ENCODE assay signal across 9 mouse cellular contexts in the genomic region with DNA sequence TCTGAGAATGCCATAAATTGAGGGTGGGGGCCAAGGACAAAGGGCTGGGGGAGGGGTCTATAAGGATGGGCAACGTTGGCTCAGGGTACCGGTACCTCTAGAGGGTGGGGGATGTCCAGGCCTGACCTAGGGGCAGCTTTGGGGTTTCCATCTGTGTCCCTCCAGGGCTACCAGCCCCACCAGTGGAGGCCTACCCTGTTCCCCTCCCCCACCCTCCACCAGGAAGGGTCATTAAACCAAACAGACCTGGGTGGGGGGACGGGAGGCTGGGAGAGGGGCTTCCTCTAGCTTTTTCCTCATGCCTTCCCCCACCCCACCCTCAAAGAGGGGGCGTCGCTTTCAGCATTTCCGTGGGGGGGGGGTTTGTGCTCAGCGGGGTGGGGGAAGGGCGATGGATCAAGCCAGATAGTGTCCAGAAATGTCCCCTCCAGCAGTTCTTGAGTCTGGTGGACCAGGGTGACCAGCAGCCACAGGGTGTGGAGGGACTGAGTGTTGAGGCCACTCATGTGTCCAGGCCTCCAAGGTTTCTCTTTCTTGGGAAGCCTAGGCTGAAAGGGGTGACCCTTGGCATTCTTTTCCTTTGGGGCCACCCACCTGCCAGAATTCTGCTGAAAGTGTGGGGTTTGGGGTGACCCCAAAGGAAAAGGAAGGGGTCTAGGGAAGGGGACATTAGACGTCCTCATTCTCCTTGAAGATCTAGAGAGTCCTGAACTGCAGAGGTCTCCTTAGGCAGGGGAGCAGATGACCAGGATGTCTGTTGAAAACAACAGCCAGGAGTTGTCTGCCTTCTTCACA. TPM values are rescaled to one million over a fixed set of nuclear protein-coding genes. Genes with fewer than 3 reads are reported as not detected.
DNase-seq lines count a peak whose midpoint lies in the region; ATAC-seq and TF ChIP-seq lines count a peak whose summit lies in the region.
"Had no signal": no experiment of that assay in that cellular context is flagged by ENCODE, and none has a peak within 500 bp of the region (broad histone marks: within the 10 kb centered on the region; RNA-seq: fewer than 3 reads in every experiment).

No protein-coding gene starts in this region.

- H3K9me3 ChIP-seq in forebrain, embryonic 11.5 days (ENCODE audit: control insufficient read depth, low read length): no peaks in the 10 kb centered on the region
- H3K9me3 ChIP-seq in intestine, postnatal 0 days (ENCODE audit: control insufficient read depth): no peaks in the 10 kb centered on the region
- no peaks in the 10 kb centered on the region for H3K9me3 ChIP-seq in neural tube, embryonic 13.5 days

- H3K4me3 ChIP-seq in kidney, adult 2 months (ENCODE audit: insufficient read depth, low read depth, low read length): no peak overlapping the region; the same call in 1 of the 2 replicates
- H3K4me3 ChIP-seq in forebrain, embryonic 11.5 days (ENCODE audit: low read depth, low read length): peak overlapping the region; percentile 86
- peak overlapping the region; percentile 98 for H3K4me3 ChIP-seq in intestine, postnatal 0 days (ENCODE audit: low read depth, low read length)
- H3K4me3 ChIP-seq in neural tube, embryonic 13.5 days: peak overlapping the region; percentile 96

- peak overlapping the region; percentile 49 for H3K9ac ChIP-seq in forebrain, embryonic 11.5 days (ENCODE audit: low read length)
- H3K9ac ChIP-seq in intestine, postnatal 0 days (ENCODE audit: low read depth, low read length): peak overlapping the region; percentile 45
- H3K9ac ChIP-seq in neural tube, embryonic 13.5 days: peak overlapping the region; percentile 94

- peak; percentile 59 for DNase-seq in kidney, postnatal 10 days
- DNase-seq in kidney, adult 2 months: no peak
- DNase-seq in forebrain, embryonic 11.5 days (ENCODE audit: low spot score): no peak
- no peak for DNase-seq in right cerebral cortex, postnatal 25 days
- DNase-seq in T-cell, adult 2 months (ENCODE audit: low spot score): no peak
- no peak for DNase-seq in layer of hippocampus, adult 8-10 months (ENCODE audit: low spot score in 2 of 2)

- 0 out of 2 replicates have a peak, but pooled peaks have one; percentile 10 for ATAC-seq in forebrain, embryonic 11.5 days (replicated peaks; ENCODE audit: low FRiP score)
- ATAC-seq in intestine, postnatal 0 days: no peak
- ATAC-seq in neural tube, embryonic 13.5 days (ENCODE audit: low read depth): no peak

- no peak for TF ChIP-seq POLR2A in kidney, adult 2 months (IDR thresholded peaks at IDR 0.05; ENCODE audit: low read depth, low read length)

- no peak overlapping the region for H3K27ac ChIP-seq in kidney, adult 2 months (ENCODE audit: insufficient read depth, low read depth, low read length)
- peak overlapping the region; percentile 59; the same call in 1 of the 2 replicates for H3K27ac ChIP-seq in forebrain, embryonic 11.5 days (ENCODE audit: low read depth, low read length)
- peak overlapping the region; percentile 92 for H3K27ac ChIP-seq in intestine, postnatal 0 days (ENCODE audit: low read depth, low read length)
- peak overlapping the region; percentile 96 for H3K27ac ChIP-seq in neural tube, embryonic 13.5 days (replicated peaks)

- H3K4me1 ChIP-seq in kidney, adult 2 months (ENCODE audit: control insufficient read depth, insufficient read depth, low read length): peaks cover 11% of the 10 kb centered on the region
- H3K4me1 ChIP-seq in forebrain, embryonic 11.5 days (replicated peaks; ENCODE audit: control insufficient read depth, insufficient read depth, low read length): peaks cover 9% of the 10 kb centered on the region
- peaks cover 18% of the 10 kb centered on the region for H3K4me1 ChIP-seq in intestine, postnatal 0 days (replicated peaks; ENCODE audit: control insufficient read depth, insufficient read depth, low read length)
- peaks cover 66% of the 10 kb centered on the region for H3K4me1 ChIP-seq in neural tube, embryonic 13.5 days (replicated peaks)

- TF ChIP-seq CTCF in kidney, adult 2 months (conservative IDR thresholded peaks at IDR 0.05; ENCODE audit: insufficient read depth, insufficient read length, low read depth, low read length): no peak
- no peak for TF ChIP-seq CTCF in intestine, postnatal 0 days (IDR thresholded peaks at IDR 0.05; ENCODE audit: low read depth)

- 47% methylated on average over 9 of the region's 9 CpGs for WGBS in kidney, adult 2 months
- 19% methylated on average over 9 of the region's 9 CpGs for WGBS in forebrain, embryonic 11.5 days
- WGBS in intestine, postnatal 0 days: 22% methylated on average over 9 of the region's 9 CpGs
- 12% methylated on average over 9 of the region's 9 CpGs for WGBS in neural tube, embryonic 13.5 days

- H3K36me3 ChIP-seq in kidney, adult 2 months (ENCODE audit: control insufficient read depth, insufficient read depth, low read length): no peaks in the 10 kb centered on the region
- H3K36me3 ChIP-seq in forebrain, embryonic 11.5 days (ENCODE audit: control insufficient read depth, insufficient read depth, low read length): no peaks in the 10 kb centered on the region
- peaks cover 22% of the 10 kb centered on the region for H3K36me3 ChIP-seq in intestine, postnatal 0 days (ENCODE audit: control insufficient read depth, insufficient read depth)
- H3K36me3 ChIP-seq in neural tube, embryonic 13.5 days: peaks cover 34% of the 10 kb centered on the region

- H3K27me3 ChIP-seq in kidney, adult 2 months (replicated peaks; ENCODE audit: control insufficient read depth, insufficient read depth, low read length): no peaks in the 10 kb centered on the region
- no peaks in the 10 kb centered on the region; the same call in 1 of the 2 replicates for H3K27me3 ChIP-seq in forebrain, embryonic 11.5 days (ENCODE audit: control insufficient read depth, insufficient read depth, low read length)
- no peaks in the 10 kb centered on the region for H3K27me3 ChIP-seq in intestine, postnatal 0 days (replicated peaks; ENCODE audit: control insufficient read depth, insufficient read depth, low read length)
- peaks cover 3% of the 10 kb centered on the region; the same call in 1 of the 2 replicates for H3K27me3 ChIP-seq in neural tube, embryonic 13.5 days

- H3K4me2 ChIP-seq in forebrain, embryonic 11.5 days (ENCODE audit: low read depth, low read length, severe bottlenecking): peak overlapping the region; percentile 83
- H3K4me2 ChIP-seq in intestine, postnatal 0 days (replicated peaks; ENCODE audit: low read depth): peak overlapping the region; percentile 90
- peak overlapping the region; percentile 76 for H3K4me2 ChIP-seq in neural tube, embryonic 13.5 days

RNA-seq across cellular contexts. Expression of a gene that starts 2.3 kb away (rescaled TPM):
- 6.7 and 8.1 TPM in 2 replicates for polyA plus RNA-seq in kidney, adult 2 months (2012; rRNA removed)
- 5.4 and 6.6 TPM in 2 replicates for polyA plus RNA-seq in forebrain, embryonic 11.5 days (2014; fragmentation: Nextera tagmentation; extraction: Ambion mirVana)
- 8.7 and 13.2 TPM in 2 replicates for polyA plus RNA-seq in intestine, postnatal 0 days (2015; fragmentation: Nextera tagmentation; extraction: Ambion mirVana)
- polyA plus RNA-seq in neural tube, embryonic 13.5 days (2015; fragmentation: Nextera tagmentation; extraction: Ambion mirVana): 3.4 and 5.4 TPM in 2 replicates
- 10 to 100 TPM in 1 of 4 experiments, 1 to 10 TPM in 3; 6.6 to 11.8 (median 7.5) TPM for total RNA-seq in layer of hippocampus, adult 8-10 months (2022)

RNA-seq across cellular contexts. Expression of a gene that starts 8.1 kb away (rescaled TPM):
- 146 and 154 TPM in 2 replicates for polyA plus RNA-seq in kidney, adult 2 months (2012; rRNA removed)
- 135 and 145 TPM in 2 replicates for polyA plus RNA-seq in forebrain, embryonic 11.5 days (2014; fragmentation: Nextera tagmentation; extraction: Ambion mirVana)
- 62.0 and 62.8 TPM in 2 replicates for polyA plus RNA-seq in intestine, postnatal 0 days (2015; fragmentation: Nextera tagmentation; extraction: Ambion mirVana)
- 237 and 249 TPM in 2 replicates for polyA plus RNA-seq in neural tube, embryonic 13.5 days (2015; fragmentation: Nextera tagmentation; extraction: Ambion mirVana)
- 100 to 1,000 TPM; 340 to 392 (median 347) TPM for total RNA-seq in layer of hippocampus, adult 8-10 months (2022)

RNA-seq across cellular contexts. Expression of a gene that starts 12.3 kb away (rescaled TPM):
- 5.6 and 9.2 TPM in 2 replicates for polyA plus RNA-seq in kidney, adult 2 months (2012; rRNA removed)
- 0.55 and 1.0 TPM in 2 replicates for polyA plus RNA-seq in forebrain, embryonic 11.5 days (2014; fragmentation: Nextera tagmentation; extraction: Ambion mirVana)
- 0.21 and 0.47 TPM in 2 replicates for polyA plus RNA-seq in intestine, postnatal 0 days (2015; fragmentation: Nextera tagmentation; extraction: Ambion mirVana)
- 2.1 and 2.4 TPM in 2 replicates for polyA plus RNA-seq in neural tube, embryonic 13.5 days (2015; fragmentation: Nextera tagmentation; extraction: Ambion mirVana)
- total RNA-seq in layer of hippocampus, adult 8-10 months (2022): 1 to 10 TPM; 6.3 to 8.3 (median 7.6) TPM

RNA-seq across cellular contexts. Expression of a gene that starts 18.4 kb away (rescaled TPM):
- polyA plus RNA-seq in kidney, adult 2 months (2012; rRNA removed): not detected in 2 replicates
- polyA plus RNA-seq in forebrain, embryonic 11.5 days (2014; fragmentation: Nextera tagmentation; extraction: Ambion mirVana): 3.3 and 14.8 TPM in 2 replicates
- 2.9 and 17.9 TPM in 2 replicates for polyA plus RNA-seq in intestine, postnatal 0 days (2015; fragmentation: Nextera tagmentation; extraction: Ambion mirVana)
- 40.5 and 48.8 TPM in 2 replicates for polyA plus RNA-seq in neural tube, embryonic 13.5 days (2015; fragmentation: Nextera tagmentation; extraction: Ambion mirVana)
- not detected for total RNA-seq in layer of hippocampus, adult 8-10 months (2022)
- polyA plus RNA-seq: gonadal fat pad, adult 2 months had no signal

RNA-seq across cellular contexts. Expression of a gene that starts 20.4 kb away (rescaled TPM):
- polyA plus RNA-seq in kidney, adult 2 months (2012; rRNA removed): 57.1 and 75.4 TPM in 2 replicates
- polyA plus RNA-seq in forebrain, embryonic 11.5 days (2014; fragmentation: Nextera tagmentation; extraction: Ambion mirVana): 60.4 and 60.6 TPM in 2 replicates
- 17.0 and 17.8 TPM in 2 replicates for polyA plus RNA-seq in intestine, postnatal 0 days (2015; fragmentation: Nextera tagmentation; extraction: Ambion mirVana)
- 47.4 and 49.0 TPM in 2 replicates for polyA plus RNA-seq in neural tube, embryonic 13.5 days (2015; fragmentation: Nextera tagmentation; extraction: Ambion mirVana)
- 10 to 100 TPM; 50.4 to 61.2 (median 57.1) TPM for total RNA-seq in layer of hippocampus, adult 8-10 months (2022)
